Mouse (Mus musculus): ENCODE measurements around the gene H2al2c. TPM values are rescaled to one million over a fixed set of nuclear protein-coding genes. Genes with fewer than 3 reads are reported as not detected.

H2al2c gene
- not detected in 2 replicates for polyA plus RNA-seq (2012; rRNA removed; ENCODE audit: low replicate concordance)

GRCm38 (mm10) chrY:2598799-2599198 is at the start of gene H2al2c:
TSS of gene H2al2c (plus strand) at chrY:2599099.

Other genes starting within 250 kb of the H2al2c start
- not detected in 2 replicates for gene Sry, start 64.6 kb downstream of the H2al2c start, polyA plus RNA-seq (2012; rRNA removed; ENCODE audit: low replicate concordance)
- gene H2al2b, start 121.6 kb downstream of the H2al2c start, polyA plus RNA-seq (2012; rRNA removed; ENCODE audit: low replicate concordance) = not detected in 2 replicates
- not detected in 2 replicates for gene Gm4064, start 197.1 kb downstream of the H2al2c start, polyA plus RNA-seq (2012; rRNA removed; ENCODE audit: low replicate concordance)
- gene Rbmy, start 231.6 kb downstream of the H2al2c start, polyA plus RNA-seq (2012; rRNA removed; ENCODE audit: low replicate concordance) = not detected in 2 replicates
- not detected in 2 replicates for gene Gm10256, start 231.6 kb downstream of the H2al2c start, polyA plus RNA-seq (2012; rRNA removed; ENCODE audit: low replicate concordance)

All from mammary gland, adult 2 months (tissue).